Mouse (Mus musculus) midbrain, embryonic 13.5 days (tissue): Measurements from ENCODE around the gene Dmgdh. TPM values are rescaled to one million over a fixed set of nuclear protein-coding genes. Genes with fewer than 3 reads are reported as not detected.

Source experiments
- ATAC-seq: fragments of 200-750 bp; cut with Nextera tagmentation; 2 replicates; pipeline ENCODE4 v1.8.0; 2017; ENCODE audit warnings: mild to moderate bottlenecking, moderate TSS enrichment, moderate library complexity
- H3K27ac ChIP-seq: fragments of 300-500 bp; sonication (generic); 2 replicates; pipeline ENCODE4 v1.5.1; 2015; ENCODE audit warnings: inconsistent platforms, mild to moderate bottlenecking, moderate library complexity
- H3K27me3 ChIP-seq: fragments of 300-500 bp; sonication (generic); 2 replicates; pipeline ENCODE4 v1.6.1; 2015; ENCODE audit warnings: mild to moderate bottlenecking, inconsistent platforms
- H3K36me3 ChIP-seq: fragments of 300-500 bp; sonication (generic); 2 replicates; pipeline ENCODE4 v1.6.1; 2015; ENCODE audit warnings: mild to moderate bottlenecking, inconsistent platforms
- H3K4me1 ChIP-seq: fragments of 300-500 bp; sonication (generic); replicated peaks from 2 replicates; pipeline ENCODE4 v1.6.1; 2015; ENCODE audit warnings: inconsistent platforms
- H3K4me2 ChIP-seq: fragments of 300-500 bp; sonication (generic); replicated peaks from 2 replicates; pipeline ENCODE4 v1.6.1; 2015; ENCODE audit warnings: moderate library complexity, mild to moderate bottlenecking, inconsistent platforms
- H3K4me3 ChIP-seq: fragments of 300-500 bp; sonication (generic); replicated peaks from 2 replicates; pipeline ENCODE4 v1.5.1; 2015; ENCODE audit warnings: mild to moderate bottlenecking, inconsistent platforms
- H3K9ac ChIP-seq: fragments of 300-500 bp; sonication (generic); replicated peaks from 2 replicates; pipeline ENCODE4 v1.6.1; 2015; ENCODE audit warnings: mild to moderate bottlenecking, inconsistent platforms
- H3K9me3 ChIP-seq: fragments of 300-500 bp; sonication (generic); 2 replicates; pipeline ENCODE4 v1.6.1; 2016; ENCODE audit warnings: mild to moderate bottlenecking, inconsistent platforms
- WGBS: fragments of 180-500 bp; shearing (Covaris S2); methylation state at CpG from one replicate; pipeline ENCODE4 v1.1.7; 2015; 5-methylcytosine and 5-hydroxymethylcytosine counted together
- microRNA-seq: library from miRNA; unstranded; fragments of <30 nt; microRNA quantifications from one replicate; pipeline ENCODE4, GENCODE M21; 2016
- polyA plus RNA-seq: library from polyadenylated mRNA; unstranded; fragments of >200 nt; fragmentation: Nextera tagmentation; extraction: Ambion mirVana; gene quantifications from 2 replicates; pipeline ENCODE4 v1.2.1, GENCODE M21; 2015

Gene Dmgdh
- polyA plus RNA-seq, 1 experiment from 2014 or later = 0.11 TPM

DNA sequence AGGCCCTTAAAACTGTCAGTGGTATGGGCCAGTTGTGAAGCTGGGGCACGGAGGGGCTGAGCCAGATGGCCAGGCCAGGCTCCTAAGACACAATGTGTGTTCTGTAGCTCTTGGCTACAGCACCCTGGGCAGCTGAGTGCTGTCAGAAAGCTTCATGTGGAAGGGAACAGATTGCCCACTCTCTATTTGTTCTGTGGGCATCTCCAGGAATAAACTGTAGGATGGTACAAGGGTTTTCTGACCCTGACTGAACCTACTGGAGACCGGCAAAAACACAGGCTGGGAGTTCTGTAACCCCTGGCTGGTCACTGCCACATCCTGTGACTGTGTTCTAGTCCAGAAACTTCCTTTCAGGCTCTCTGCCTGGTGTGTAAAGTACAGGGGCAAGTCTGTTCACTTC lies 111.8 kb downstream of the Dmgdh start:
- no peaks in the 10 kb centered on the region for H3K27me3 ChIP-seq
- no peaks in the 10 kb centered on the region for H3K9me3 ChIP-seq
- H3K36me3 ChIP-seq = no peaks in the 10 kb centered on the region
- H3K27ac ChIP-seq = no peak overlapping the region
- WGBS = 74% methylated on average over 2 of the region's 2 CpGs
- no peak overlapping the region for H3K9ac ChIP-seq
- ATAC-seq = no peak
- H3K4me2 ChIP-seq = no peak overlapping the region
- H3K4me3 ChIP-seq = no peak overlapping the region
- no peaks in the 10 kb centered on the region for H3K4me1 ChIP-seq

DNA sequence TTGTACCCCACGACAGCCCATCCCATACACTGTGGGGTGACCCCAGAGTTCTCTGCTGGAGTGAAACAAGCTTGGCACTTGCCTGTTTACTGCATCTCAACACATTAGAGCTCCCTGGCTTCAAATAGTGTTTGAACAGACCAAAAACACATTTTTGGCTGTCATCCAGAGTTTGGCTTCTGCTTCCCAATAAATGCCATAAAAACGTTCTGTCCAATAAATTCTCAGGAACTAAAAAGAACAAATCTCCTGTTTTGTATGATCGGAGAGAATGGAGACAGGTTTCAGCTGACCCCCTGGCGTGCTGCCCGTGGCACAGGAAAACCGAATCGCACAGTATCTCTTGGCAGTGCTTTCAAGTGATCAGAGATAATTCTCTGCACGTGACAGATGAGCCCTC lies 113.4 kb downstream of the Dmgdh start:
- no peaks in the 10 kb centered on the region for H3K27me3 ChIP-seq
- H3K36me3 ChIP-seq = no peaks in the 10 kb centered on the region
- no peak overlapping the region for H3K4me2 ChIP-seq
- H3K4me3 ChIP-seq = no peak overlapping the region
- no peak for ATAC-seq
- no peak overlapping the region for H3K27ac ChIP-seq
- H3K9ac ChIP-seq = no peak overlapping the region
- H3K4me1 ChIP-seq = no peaks in the 10 kb centered on the region
- no peaks in the 10 kb centered on the region for H3K9me3 ChIP-seq
- WGBS = 76% methylated on average over 8 of the region's 8 CpGs

DNA sequence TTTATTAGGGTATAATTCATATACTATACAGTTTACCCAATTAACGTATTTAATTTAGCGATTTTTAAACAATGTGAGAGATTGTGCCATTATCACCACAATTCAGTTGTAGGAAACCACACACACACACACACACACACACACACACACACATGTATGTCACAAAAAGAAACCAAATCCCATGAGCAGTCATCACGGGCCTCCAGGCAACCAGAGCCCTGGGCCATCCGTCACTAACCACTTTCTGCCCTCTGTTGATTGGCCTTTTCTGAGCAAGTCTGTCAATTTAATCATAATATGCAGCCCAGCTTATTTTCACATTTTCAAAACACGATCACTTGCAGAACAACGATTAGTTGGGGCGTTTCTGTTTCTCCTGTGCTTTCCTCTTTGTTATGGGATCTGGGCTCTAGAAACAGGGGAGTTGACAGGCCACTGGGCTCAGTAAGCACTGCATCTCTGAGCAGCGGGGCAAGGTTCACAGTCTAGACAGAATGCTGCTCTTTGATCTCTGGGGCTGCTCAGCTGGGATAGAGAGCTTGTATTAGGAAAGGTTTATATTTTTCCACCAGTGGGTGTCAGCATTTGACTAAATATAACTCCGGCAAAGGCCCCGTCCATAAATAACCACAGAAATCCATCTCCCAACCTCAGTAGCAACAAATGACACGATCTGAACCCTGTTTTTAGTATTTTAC lies 118.9 kb downstream of the Dmgdh start:
- Histone ChIP-seq H3K4me1 (peaks cover 4% of the 10 kb centered on the region; the same call in 1 of the 2 replicates), H3K27me3 (no peaks in the 10 kb centered on the region), H3K9ac (no peak overlapping the region), H3K4me2 (no peak overlapping the region), H3K27ac (no peak overlapping the region), H3K4me3 (no peak overlapping the region), H3K9me3 (no peaks in the 10 kb centered on the region), H3K36me3 (0 out of 2 replicates have a peak, but pooled peaks cover 1% of the 10 kb centered on the region)
- 51% methylated on average over 11 of the region's 11 CpGs for WGBS
- peak; percentile 90 for ATAC-seq

DNA sequence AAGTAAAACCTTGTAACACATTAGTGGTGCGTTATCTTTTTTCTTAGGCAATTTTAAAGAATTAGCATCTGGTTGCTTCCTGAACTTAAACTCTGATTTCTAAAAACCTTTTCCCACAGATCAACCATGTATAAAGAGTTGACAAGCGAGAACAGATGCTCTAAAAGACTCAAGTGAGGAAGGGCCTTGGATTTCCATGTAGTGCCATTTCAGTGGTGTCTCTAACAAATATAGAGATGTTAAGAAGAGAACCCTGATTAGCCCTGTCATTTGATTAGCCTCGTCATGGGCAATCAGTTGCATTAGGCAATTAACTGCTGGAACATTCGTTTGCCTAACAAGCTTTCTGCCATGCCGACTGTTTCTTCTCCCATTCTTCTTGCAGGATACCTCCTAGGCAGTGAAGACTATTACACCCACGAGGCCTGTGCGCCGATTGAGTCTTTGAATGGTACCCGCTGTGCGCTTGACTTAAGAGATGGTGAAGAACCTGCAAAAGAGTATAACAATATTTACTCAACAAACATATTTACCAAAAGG lies 119.5 kb downstream of the Dmgdh start:
- Histone ChIP-seq H3K27ac (no peak overlapping the region), H3K36me3 (peaks cover 5% of the 10 kb centered on the region; the same call in 1 of the 2 replicates), H3K9ac (no peak overlapping the region), H3K9me3 (no peaks in the 10 kb centered on the region), H3K4me2 (no peak overlapping the region), H3K4me1 (peaks cover 4% of the 10 kb centered on the region; the same call in 1 of the 2 replicates), H3K4me3 (no peak overlapping the region), H3K27me3 (no peaks in the 10 kb centered on the region)
- peak; percentile 37; the same call in 1 of the 2 replicates for ATAC-seq
- 85% methylated on average over 10 of the region's 10 CpGs for WGBS

DNA sequence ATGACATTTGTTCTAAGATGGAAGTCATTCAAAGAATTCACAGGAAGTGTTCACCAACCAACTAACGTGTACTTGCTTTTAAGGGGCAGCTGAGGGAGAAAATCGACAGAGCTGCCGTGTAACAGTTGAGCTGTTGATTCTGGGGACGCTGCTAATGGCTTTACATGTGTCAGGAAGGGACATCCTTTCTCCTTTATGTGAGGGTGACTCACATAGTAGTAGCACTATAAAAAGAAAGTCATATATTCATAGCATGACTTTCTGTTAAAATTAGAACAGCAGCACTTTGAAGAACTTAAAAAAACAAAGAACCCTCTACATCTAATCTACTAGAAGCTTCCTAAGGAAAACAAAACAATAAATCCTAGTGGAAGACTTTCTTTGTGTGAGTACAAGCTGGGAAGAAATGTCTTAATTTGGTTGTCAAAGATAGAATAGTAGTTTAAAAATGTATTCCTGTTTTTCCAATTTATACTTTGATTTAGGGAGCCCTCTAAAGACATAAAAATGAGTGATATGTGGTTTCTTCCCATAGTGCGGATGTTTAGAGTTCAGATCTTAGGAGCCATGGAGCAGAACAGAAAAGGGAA lies 122.9 kb downstream of the Dmgdh start:
- no peak for ATAC-seq
- H3K9me3 ChIP-seq = no peaks in the 10 kb centered on the region
- H3K36me3 ChIP-seq = peaks cover 5% of the 10 kb centered on the region; the same call in 1 of the 2 replicates
- H3K27me3 ChIP-seq = no peaks in the 10 kb centered on the region
- H3K9ac ChIP-seq = no peak overlapping the region
- no peak overlapping the region for H3K4me3 ChIP-seq
- WGBS = 81% methylated on average over 5 of the region's 5 CpGs
- H3K4me2 ChIP-seq = no peak overlapping the region
- H3K4me1 ChIP-seq = peaks cover 4% of the 10 kb centered on the region; the same call in 1 of the 2 replicates
- H3K27ac ChIP-seq = no peak overlapping the region

Small RNAs within 50 kb of the gene (microRNA-seq; reads per million reads assigned to microRNA genes)
- gene Mir5624 = not detected

Other genes with a start within 250 kb of the Dmgdh start
- 4.3 and 7.6 TPM in 2 replicates for gene Jmy, start 174.6 kb upstream of the Dmgdh start, polyA plus RNA-seq
- gene Bhmt, start 36.5 kb upstream of the Dmgdh start, polyA plus RNA-seq = 0.13 and 0.20 TPM in 2 replicates
- 0.11 TPM in 1 of 2 replicates, not detected in the other for gene Bhmt2, start 131 bp upstream of the Dmgdh start, polyA plus RNA-seq
- gene Arsb, start 97.2 kb downstream of the Dmgdh start, polyA plus RNA-seq = 6.6 and 7.3 TPM in 2 replicates